Mouse (Mus musculus) spleen, adult 12 weeks (tissue): ENCODE measurements around the gene Smok2a.
"Not testable (repeated sequence)": the region's sequence is repeated elsewhere in the genome, so short reads cannot be mapped to it uniquely, and the experiment has no call there.

Experiments used
- DNase-seq: peaks from one replicate; pipeline ENCODE4 v3.0.0; 2022; ENCODE audit warnings: low spot score

Gene Smok2a

DNA sequence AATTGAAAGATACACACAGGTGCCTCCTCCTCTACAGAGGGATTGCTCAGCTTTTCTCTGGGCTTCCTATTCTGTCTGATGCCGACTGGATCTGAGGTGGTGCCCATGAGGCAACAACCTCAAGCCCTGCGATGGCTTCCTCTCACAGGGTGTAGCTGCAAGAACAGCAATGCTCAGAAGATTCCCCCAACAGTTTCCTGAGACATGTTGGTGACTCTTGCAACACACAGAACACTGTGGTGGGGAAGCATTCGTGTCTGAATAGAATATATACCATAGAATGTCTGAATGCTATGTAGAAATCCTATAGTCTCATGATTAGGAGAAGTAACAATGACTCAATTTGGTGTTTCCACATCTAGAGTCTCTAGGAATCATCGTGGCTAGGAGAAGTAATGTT, 6.8 kb upstream of the Smok2a start:
- no peak for DNase-seq

DNA sequence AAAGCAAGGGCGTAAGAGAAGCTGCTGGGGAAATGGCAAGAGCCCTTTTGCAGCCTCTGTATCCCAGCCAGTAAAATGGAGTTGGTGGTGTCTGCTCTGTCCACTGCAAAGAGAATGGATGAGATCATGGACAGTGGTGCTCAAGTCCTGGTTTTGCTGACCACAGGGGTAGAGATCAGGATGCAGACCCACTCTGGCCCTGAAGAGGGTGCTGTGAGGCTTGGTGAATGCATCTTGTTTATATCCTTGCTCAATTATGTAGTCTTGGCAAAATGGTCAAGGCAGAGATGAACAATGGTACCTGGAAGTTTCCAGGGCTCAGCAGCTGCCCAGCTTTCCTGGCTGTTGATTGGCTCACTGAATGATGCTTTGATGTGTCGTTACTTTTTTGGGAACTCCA, 5.4 kb upstream of the Smok2a start:
- no peak for DNase-seq

DNA sequence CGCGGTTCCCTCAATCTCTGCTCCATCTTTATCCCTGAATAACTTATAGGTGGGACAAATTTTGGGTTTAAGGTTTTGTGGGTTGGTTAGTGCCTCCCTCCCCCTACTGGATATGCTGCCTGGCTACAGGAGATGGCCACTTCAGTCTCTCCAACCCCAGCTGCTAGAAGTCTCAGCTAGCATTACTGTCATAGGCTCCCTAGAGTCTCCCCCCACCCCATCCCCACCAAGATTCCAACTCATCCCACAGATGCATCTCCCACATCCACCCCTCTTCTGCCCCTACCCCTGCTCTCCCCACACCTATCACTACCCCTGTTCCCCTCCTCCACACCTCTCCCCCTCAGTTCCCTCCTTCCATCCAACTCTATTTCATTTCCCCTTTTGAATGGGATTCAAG, 933 bp downstream of the Smok2a start:
- DNase-seq = not testable (repeated sequence)

DNA sequence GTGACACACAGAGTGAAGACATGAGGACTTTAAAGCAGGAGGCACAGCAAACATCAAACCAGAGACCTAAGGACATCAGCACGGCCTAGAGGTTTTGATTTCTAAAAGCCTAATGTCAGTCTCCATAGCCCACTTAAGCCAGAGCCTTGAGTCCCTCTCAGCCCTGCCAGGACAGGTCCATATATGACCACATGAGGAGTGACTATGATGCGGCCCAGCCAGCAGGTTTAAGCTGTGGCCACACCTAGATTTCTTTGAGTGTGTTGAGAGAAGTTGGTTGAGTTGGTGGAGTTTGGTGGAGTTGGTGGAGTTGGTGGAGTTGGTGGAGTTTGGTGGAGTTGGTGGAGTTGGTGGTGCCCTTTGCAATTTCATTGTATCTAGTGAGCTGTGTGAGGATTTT, 9.0 kb downstream of the Smok2a start, which contains the start of gene Smok2b:
Gene Smok2b, plus strand, starts transcription at position 301 of the 400 bp plus-strand sequence.
- not testable (repeated sequence) for DNase-seq

DNA sequence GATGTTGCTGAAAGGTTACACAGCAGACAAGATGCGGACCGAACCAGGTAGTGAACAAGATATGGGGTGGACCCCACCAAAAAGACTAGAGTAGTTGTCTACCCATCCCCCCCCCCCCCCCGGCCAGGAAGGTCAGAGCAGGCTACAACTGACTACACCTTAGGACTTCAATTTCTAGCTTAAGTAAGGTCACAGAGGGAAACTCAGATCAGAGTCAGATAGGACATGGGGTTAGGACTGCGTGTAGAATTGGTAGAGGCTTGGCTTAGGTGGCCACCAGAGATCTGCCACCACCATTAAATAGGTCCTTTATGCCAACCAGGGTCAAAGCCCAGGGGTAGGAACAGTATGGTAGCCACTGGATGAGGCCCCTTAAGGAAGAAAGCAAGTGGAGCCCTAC, 18.5 kb downstream of the Smok2a start:
- not testable (repeated sequence) for DNase-seq

DNA sequence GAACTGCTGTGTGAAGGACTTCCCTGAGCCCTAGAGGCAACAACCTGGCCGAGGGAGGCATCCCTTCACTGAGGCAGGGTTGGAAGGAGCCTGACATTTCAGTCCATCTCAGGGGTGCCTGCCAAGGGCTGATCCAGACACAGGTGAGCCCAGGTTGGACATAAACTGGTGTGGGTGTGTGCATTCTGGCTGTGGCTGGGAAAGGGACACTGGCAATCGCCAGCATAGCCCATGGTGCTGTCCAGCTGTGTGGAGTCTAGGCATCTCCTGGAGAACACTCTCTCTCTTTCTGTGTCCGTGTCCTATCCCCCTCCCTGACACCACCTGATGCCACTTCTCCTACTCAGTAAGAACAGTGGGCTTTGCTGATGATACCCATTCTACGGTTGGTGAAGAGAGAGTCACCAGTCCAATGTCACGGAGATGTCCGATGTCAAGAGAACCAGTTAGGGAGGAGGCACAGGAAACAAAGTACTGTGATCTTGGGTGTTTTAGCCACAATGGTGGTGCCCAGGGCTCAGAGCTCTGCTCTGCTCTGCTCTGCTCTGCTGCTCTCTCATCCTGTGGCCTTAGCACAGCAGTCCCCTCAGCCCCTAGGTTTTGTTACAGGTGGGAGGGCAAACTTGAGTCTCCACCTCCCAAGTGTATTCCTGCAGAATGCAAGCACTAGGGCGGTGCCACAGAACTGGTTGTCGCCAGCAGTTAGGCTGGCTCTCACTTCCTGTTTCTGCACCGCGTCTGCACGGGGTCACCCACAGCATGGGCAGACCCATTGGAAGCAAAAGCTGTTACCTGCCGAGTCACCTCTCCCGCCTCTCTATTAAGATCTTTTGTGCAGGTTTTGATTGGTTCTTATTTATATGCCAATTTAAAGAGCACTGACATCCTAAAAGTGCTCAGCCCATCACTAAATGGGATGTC, 20.1 kb downstream of the Smok2a start:
- not testable (repeated sequence) for DNase-seq

DNA sequence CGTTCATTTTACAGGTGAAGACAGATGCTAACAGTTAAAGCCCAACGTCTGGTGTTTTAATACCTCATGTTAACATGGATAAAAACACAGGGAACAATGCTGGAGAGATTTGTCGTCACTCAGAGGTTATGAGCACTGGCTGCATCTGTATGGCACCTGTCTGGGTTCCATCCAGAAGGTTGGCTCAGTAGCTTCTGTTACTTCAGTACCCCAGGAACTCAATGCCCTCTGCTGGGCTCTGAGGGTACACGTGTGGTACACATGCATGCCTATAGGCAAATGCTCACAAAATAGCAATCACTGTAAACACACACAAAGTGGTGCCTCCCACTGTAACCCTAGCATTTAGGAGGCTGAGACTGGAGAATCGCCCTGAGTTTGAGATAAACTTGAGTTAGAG, 33.8 kb downstream of the Smok2a start:
- DNase-seq = not testable (repeated sequence)
